Mouse (Mus musculus): ENCODE measurements around the gene Kpna1.
A peak's percentile ranks its signal among the peaks of the same experiment; 100 is the strongest.
"Not testable (repeated sequence)": the region's sequence is repeated elsewhere in the genome, so short reads cannot be mapped to it uniquely, and the experiment has no call there.

The Kpna1 gene

DNA sequence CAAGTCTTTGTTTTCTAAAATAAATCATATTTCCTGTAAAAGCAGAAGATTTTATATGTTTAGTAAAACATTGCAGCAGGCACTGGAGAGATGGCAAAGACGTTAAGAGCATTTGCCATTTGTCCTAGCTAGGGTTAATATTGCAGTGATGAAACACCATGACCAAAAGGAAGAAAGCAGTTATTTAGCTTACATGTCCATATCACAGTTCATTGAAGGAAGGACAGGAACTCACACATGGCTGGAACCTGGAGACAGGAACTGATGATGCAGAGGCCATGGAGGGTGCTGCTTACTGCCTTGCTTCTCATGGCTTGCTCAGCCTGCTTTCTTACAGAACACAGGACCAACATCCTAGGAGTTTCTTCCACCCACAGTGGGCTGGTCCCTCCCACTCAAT lies 13.8 kb downstream of the Kpna1 start:
- no peak for DNase-seq (ENCODE audit: low read depth, low spot score)

GRCm38 (mm10) chr16:35993316-35993715 lies 14.8 kb downstream of the Kpna1 start:
- no peak for DNase-seq (ENCODE audit: low read depth, low spot score)

- DNase-seq (ENCODE audit: low read depth, low spot score) = not testable (repeated sequence)
Observed at GRCm38 (mm10) chr16:35998852-35999251, 20.3 kb downstream of the Kpna1 start.

GRCm38 (mm10) chr16:36008396-36008795 lies 29.8 kb downstream of the Kpna1 start:
- DNase-seq (ENCODE audit: low read depth, low spot score) = no peak

GRCm38 (mm10) chr16:36016335-36016734 lies 37.8 kb downstream of the Kpna1 start:
- no peak for DNase-seq (ENCODE audit: low read depth, low spot score)

DNA sequence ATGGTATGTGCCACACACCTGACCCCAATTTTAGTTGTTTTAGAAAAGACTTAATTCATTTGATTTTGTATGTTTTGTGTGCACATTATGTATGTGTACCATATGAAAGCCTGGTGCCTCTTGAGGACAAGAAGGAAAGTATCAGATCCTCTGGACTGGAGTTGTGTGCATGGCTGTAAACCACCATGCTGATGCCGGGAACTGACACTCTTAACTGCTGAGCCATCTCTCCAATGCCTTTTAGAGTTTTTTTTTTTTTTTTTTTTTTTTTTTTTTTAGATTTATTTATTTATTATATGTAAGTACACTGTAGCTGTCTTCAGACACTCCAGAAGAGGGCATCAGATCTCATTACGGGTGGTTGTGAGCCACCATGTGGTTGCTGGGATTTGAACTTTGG lies 49.6 kb downstream of the Kpna1 start:
- DNase-seq (ENCODE audit: low read depth, low spot score) = not testable (repeated sequence)

- peak; percentile 70 for DNase-seq (ENCODE audit: low read depth, low spot score)
Observed at GRCm38 (mm10) chr16:36040640-36041624, 62.4 kb downstream of the Kpna1 start, which contains the start of gene Wdr5b. Gene Wdr5b, plus strand, starts transcription at chr16:36041190.

DNA sequence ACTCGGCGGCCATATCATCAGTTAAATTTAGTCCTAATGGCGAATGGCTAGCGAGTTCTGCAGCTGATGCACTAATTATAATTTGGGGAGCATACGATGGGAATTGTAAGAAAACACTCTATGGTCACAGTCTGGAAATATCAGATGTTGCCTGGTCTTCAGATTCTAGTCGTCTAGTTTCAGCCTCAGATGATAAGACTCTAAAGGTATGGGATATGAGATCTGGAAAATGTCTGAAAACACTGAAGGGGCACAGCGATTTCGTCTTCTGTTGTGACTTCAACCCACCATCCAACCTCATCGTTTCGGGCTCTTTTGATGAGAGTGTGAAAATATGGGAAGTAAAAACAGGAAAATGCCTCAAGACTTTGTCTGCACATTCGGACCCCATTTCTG lies 63.1 kb downstream of the Kpna1 start:
- DNase-seq (ENCODE audit: low read depth, low spot score) = no peak

- DNase-seq (ENCODE audit: low read depth, low spot score) = no peak
Observed at GRCm38 (mm10) chr16:36043073-36043472, 64.5 kb downstream of the Kpna1 start.

DNA sequence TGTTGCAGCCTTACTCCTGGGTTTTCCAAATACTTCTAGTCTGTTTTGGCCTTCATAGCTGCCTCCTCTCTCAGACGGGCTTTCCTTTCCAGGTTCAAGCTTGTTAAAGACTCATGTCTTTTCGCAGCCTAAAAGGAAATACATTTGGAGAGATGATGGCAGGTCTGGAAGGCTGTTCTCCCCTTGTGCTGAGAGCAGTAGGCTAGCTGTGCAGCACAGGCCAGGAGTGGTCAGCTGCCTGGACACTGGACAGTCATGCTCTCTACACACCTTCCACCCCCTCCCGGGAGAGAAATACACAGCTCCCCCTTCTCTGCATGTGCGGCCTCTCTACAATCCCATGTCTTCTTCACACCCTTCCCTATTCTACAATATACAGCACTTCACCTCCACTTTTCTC lies 65.4 kb downstream of the Kpna1 start:
- no peak for DNase-seq (ENCODE audit: low read depth, low spot score)

- DNase-seq (ENCODE audit: low read depth, low spot score) = no peak
Observed at GRCm38 (mm10) chr16:36047538-36047937, 69.0 kb downstream of the Kpna1 start.

- DNase-seq (ENCODE audit: low read depth, low spot score) = no peak
Observed at GRCm38 (mm10) chr16:36051491-36051890, 72.9 kb downstream of the Kpna1 start.

DNA sequence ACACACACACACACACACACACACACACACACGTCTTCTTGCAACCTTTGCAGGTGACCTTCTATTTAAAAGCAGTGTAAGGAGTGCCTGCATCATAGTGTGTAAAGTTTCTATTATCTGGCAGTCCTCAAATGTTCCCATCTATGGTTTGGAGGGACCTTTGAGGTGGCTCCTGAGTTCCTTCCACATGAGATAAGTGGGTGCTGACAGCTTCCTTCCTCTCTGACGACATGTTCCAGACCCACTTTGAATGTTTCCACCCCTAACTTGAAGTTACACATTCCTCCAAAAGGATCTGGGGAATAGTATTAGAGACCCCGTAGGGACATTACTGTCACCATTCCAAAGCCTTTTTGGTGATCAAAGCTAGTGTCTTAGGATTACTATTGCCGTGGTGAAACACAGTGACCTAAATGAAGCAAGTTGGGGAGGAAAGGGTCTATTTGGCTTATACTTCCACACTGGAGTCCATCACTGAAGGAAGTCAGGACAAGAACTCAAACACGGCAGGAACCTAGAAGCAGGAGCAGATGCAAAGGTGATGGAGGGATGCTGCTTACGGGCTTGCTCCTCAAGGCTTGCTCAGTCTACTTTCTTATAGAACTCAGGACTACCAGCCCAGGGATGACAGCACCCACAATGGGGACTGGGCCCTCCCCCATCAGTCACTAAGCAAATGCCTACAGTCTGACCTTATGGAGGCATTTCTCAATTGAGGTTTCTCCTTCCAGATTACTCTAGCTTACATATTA lies 75.2 kb downstream of the Kpna1 start:
- no peak for DNase-seq (ENCODE audit: low read depth, low spot score)

GRCm38 (mm10) chr16:36054920-36055319 lies 76.4 kb downstream of the Kpna1 start:
- DNase-seq (ENCODE audit: low read depth, low spot score) = no peak

DNA sequence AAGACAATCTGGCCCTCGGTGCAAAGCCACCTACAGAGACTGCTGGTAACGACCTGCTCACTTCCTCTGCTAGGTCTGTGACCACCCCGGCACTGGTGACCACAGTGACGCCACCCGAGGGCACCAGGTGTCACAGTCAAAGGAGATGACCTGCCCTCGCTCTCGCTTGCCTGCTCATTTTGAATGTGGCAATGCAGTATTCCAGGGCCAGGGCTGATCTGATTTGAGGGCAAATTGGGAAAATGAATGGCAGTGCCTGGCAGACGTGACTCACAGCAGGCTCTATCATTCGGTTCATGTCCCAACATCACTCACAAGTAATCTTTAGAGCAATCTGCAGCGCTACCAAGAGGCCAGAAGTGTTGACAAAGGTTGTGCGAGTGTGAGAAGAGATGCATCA lies 77.9 kb downstream of the Kpna1 start:
- DNase-seq (ENCODE audit: low read depth, low spot score) = no peak

GRCm38 (mm10) chr16:36057933-36058475 lies 79.5 kb downstream of the Kpna1 start:
- DNase-seq (ENCODE audit: low read depth, low spot score) = no peak

DNA sequence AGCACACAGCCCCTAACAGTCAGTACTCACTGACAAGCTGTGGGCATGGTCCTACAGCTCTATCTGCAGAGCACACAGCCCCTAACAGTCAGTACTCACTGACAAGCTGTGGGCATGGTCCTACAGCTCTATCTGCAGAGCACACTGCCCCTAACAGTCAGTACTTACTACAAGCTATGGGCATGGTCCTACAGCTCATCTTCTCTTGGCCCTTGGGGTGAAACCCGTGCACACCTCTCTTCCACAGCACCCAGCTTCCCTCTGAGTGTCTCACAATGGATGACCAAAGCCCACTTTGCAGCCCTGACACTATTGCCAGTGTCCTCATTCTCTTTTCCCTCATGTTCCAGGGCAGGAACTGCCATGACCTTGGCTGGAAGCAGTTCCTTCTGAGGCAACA lies 84.0 kb downstream of the Kpna1 start:
- not testable (repeated sequence) for DNase-seq (ENCODE audit: low read depth, low spot score)

DNA sequence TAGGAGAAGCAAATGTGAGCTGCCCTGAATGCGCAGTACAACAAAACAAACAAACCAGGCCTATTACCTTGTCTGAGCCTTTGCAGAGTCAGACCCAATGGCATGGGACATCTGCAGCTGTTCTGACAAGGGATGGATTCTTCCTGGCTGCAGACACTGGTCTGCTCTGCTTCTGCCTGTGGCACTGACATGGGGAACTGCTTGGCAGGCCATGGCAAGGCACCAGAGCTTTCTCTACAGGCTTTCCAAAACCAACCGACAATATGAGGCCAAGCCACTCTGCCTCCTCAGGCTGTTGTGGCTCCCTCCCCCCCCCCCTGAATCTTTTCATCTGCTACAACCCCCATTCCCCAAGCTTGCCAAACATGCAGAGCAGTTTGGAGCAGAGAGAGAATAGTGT lies 84.8 kb downstream of the Kpna1 start:
- DNase-seq (ENCODE audit: low read depth, low spot score) = no peak

- DNase-seq (ENCODE audit: low read depth, low spot score) = no peak
Observed at GRCm38 (mm10) chr16:36064904-36065303, 86.4 kb downstream of the Kpna1 start.

- no peak for DNase-seq (ENCODE audit: low read depth, low spot score)
Observed at GRCm38 (mm10) chr16:36067694-36068093, 89.1 kb downstream of the Kpna1 start.

DNA sequence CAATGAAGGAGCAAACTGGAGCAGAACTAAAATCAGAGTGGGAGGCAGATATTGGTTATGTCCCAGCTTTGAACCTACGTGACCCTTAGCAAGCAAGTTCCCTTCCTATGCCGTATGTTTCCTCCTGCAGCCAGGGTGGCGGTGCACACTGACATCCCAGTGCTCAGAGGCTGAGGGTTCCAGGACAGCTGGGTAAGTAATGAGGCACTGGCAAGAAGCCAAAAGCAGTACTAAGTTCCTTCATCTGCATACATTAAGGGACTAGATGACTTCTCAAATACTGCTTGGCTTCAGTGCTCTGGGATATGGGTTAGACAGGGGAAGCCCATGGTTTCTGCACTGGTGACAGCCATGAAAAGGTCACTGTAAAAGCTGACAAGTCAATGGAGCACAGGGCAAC lies 89.8 kb downstream of the Kpna1 start:
- DNase-seq (ENCODE audit: low read depth, low spot score) = no peak
